Mouse (Mus musculus): ENCODE measurements around the gene Kcnj8.
"Not testable (repeated sequence)": the region's sequence is repeated elsewhere in the genome, so short reads cannot be mapped to it uniquely, and the experiment has no call there.

The Kcnj8 gene

GRCm38 (mm10) chr6:142550871-142551270 is 20.5 kb downstream of the Kcnj8 start:
- DNase-seq (ENCODE audit: low read depth, low spot score) = no peak

GRCm38 (mm10) chr6:142548377-142548776 is 23.0 kb downstream of the Kcnj8 start:
- no peak for DNase-seq (ENCODE audit: low read depth, low spot score)

- DNase-seq (ENCODE audit: low read depth, low spot score) = no peak
Measured at GRCm38 (mm10) chr6:142545132-142545531, 26.3 kb downstream of the Kcnj8 start.

- no peak for DNase-seq (ENCODE audit: low read depth, low spot score)
Measured at GRCm38 (mm10) chr6:142543648-142544047, 27.8 kb downstream of the Kcnj8 start.

- DNase-seq (ENCODE audit: low read depth, low spot score) = no peak
Measured at GRCm38 (mm10) chr6:142542800-142543175, 28.6 kb downstream of the Kcnj8 start.

GRCm38 (mm10) chr6:142542082-142542799 is 29.2 kb downstream of the Kcnj8 start:
- no peak for DNase-seq (ENCODE audit: low read depth, low spot score)

GRCm38 (mm10) chr6:142540561-142541160 is 30.8 kb downstream of the Kcnj8 start:
- no peak for DNase-seq (ENCODE audit: low read depth, low spot score)

GRCm38 (mm10) chr6:142540131-142540530 is 31.3 kb downstream of the Kcnj8 start:
- no peak for DNase-seq (ENCODE audit: low read depth, low spot score)

- DNase-seq (ENCODE audit: low read depth, low spot score) = peak; percentile 18
Measured at GRCm38 (mm10) chr6:142538503-142538902, 32.9 kb downstream of the Kcnj8 start.

GRCm38 (mm10) chr6:142533412-142533811 is 38.0 kb downstream of the Kcnj8 start:
- DNase-seq (ENCODE audit: low read depth, low spot score) = no peak

GRCm38 (mm10) chr6:142532686-142533085 is 38.7 kb downstream of the Kcnj8 start:
- DNase-seq (ENCODE audit: low read depth, low spot score) = no peak

- DNase-seq (ENCODE audit: low read depth, low spot score) = no peak
Measured at GRCm38 (mm10) chr6:142532141-142532540, 39.3 kb downstream of the Kcnj8 start.

- no peak for DNase-seq (ENCODE audit: low read depth, low spot score)
Measured at GRCm38 (mm10) chr6:142530378-142530777, 41.0 kb downstream of the Kcnj8 start.

- no peak for DNase-seq (ENCODE audit: low read depth, low spot score)
Measured at GRCm38 (mm10) chr6:142529680-142530079, 41.7 kb downstream of the Kcnj8 start.

- DNase-seq (ENCODE audit: low read depth, low spot score) = no peak
Measured at GRCm38 (mm10) chr6:142527931-142528562, 43.4 kb downstream of the Kcnj8 start.

- DNase-seq (ENCODE audit: low read depth, low spot score) = peak; percentile 40
Measured at GRCm38 (mm10) chr6:142524635-142525308, 46.6 kb downstream of the Kcnj8 start.

- no peak for DNase-seq (ENCODE audit: low read depth, low spot score)
Measured at GRCm38 (mm10) chr6:142521591-142522110, 49.8 kb downstream of the Kcnj8 start.

- DNase-seq (ENCODE audit: low read depth, low spot score) = peak; percentile 17
Measured at GRCm38 (mm10) chr6:142519110-142519509, 52.3 kb downstream of the Kcnj8 start.

GRCm38 (mm10) chr6:142515379-142515778 is 56.0 kb downstream of the Kcnj8 start:
- DNase-seq (ENCODE audit: low read depth, low spot score) = not testable (repeated sequence)

GRCm38 (mm10) chr6:142514912-142515311 is 56.5 kb downstream of the Kcnj8 start:
- DNase-seq (ENCODE audit: low read depth, low spot score) = no peak
